Mouse (Mus musculus) midbrain, embryonic 14.5 days (tissue): ENCODE measurements around the gene Tas2r115. TPM values are rescaled to one million over a fixed set of nuclear protein-coding genes. Genes with fewer than 3 reads are reported as not detected.

Source experiments
- polyA plus RNA-seq: library from polyadenylated mRNA; unstranded; fragments of >200 nt; fragmentation: Nextera tagmentation; extraction: Ambion mirVana; gene quantifications from 2 replicates; pipeline ENCODE4 v1.2.1, GENCODE M21; 2014

The Tas2r115 gene
- polyA plus RNA-seq, 1 experiment from 2014 or later, result not detected

Other genes starting within 250 kb of the Tas2r115 start
- not detected in 2 replicates for gene Prh1, start 168.2 kb downstream of the Tas2r115 start, polyA plus RNA-seq
- gene Prp2, start 142.1 kb downstream of the Tas2r115 start, polyA plus RNA-seq, result not detected in 2 replicates
- not detected in 2 replicates for gene A630073D07Rik, start 86.5 kb downstream of the Tas2r115 start, polyA plus RNA-seq
- gene Tas2r120, start 81.1 kb downstream of the Tas2r115 start, polyA plus RNA-seq, result not detected in 2 replicates
- not detected in 2 replicates for gene Tas2r121, start 37.0 kb downstream of the Tas2r115 start, polyA plus RNA-seq
- not detected in 2 replicates for gene Tas2r122, start 26.1 kb downstream of the Tas2r115 start, polyA plus RNA-seq
- gene Tas2r124, start 16.7 kb upstream of the Tas2r115 start, polyA plus RNA-seq, result not detected in 2 replicates
- gene Tas2r102, start 24.1 kb upstream of the Tas2r115 start, polyA plus RNA-seq, result not detected in 2 replicates
- gene Tas2r136, start 40.1 kb upstream of the Tas2r115 start, polyA plus RNA-seq, result not detected in 2 replicates
- not detected in 2 replicates for gene Tas2r117, start 64.8 kb upstream of the Tas2r115 start, polyA plus RNA-seq
- gene Tas2r123, start 109.1 kb upstream of the Tas2r115 start, polyA plus RNA-seq, result not detected in 2 replicates
- gene Tas2r116, start 117.4 kb upstream of the Tas2r115 start, polyA plus RNA-seq, result not detected in 2 replicates
- not detected in 2 replicates for gene Tas2r110, start 130.0 kb upstream of the Tas2r115 start, polyA plus RNA-seq
- gene Tas2r113, start 155.0 kb upstream of the Tas2r115 start, polyA plus RNA-seq, result not detected in 2 replicates
- not detected in 2 replicates for gene Tas2r125, start 171.6 kb upstream of the Tas2r115 start, polyA plus RNA-seq
- not detected in 2 replicates for gene Tas2r129, start 213.1 kb upstream of the Tas2r115 start, polyA plus RNA-seq
- gene Tas2r131, start 219.9 kb upstream of the Tas2r115 start, polyA plus RNA-seq, result not detected in 2 replicates
- gene Tas2r109, start 242.9 kb upstream of the Tas2r115 start, polyA plus RNA-seq, result not detected in 2 replicates